Mouse (Mus musculus) NIH3T3 (cell line): ENCODE results near the gene Dda1.

Experiments used
- DNase-seq: peaks from one replicate; pipeline ENCODE4 v3.0.0-alpha.2; 2012; ENCODE audit warnings: low read depth

The Dda1 gene

DNA sequence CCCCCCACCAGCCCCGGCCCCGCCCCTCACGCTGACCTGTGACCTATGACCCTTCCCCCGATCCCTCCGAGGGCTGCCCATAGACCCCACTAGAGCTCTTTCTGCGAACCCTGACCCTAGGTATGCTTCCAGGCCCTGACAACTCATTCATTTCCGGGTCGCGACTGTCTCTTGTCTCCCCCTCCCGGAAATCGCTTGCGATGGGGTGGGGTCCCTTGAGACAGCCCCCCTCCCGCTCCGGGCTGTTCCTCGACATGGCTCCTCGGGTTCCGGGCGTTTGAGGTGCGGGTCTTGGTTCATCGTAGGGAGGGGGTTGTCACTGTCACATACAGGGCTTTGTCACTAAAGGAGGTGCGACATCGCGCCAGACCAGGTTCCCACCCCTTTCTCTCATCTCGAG is 412 bp downstream of the Dda1 start:
- DNase-seq, result peak; percentile 64

DNA sequence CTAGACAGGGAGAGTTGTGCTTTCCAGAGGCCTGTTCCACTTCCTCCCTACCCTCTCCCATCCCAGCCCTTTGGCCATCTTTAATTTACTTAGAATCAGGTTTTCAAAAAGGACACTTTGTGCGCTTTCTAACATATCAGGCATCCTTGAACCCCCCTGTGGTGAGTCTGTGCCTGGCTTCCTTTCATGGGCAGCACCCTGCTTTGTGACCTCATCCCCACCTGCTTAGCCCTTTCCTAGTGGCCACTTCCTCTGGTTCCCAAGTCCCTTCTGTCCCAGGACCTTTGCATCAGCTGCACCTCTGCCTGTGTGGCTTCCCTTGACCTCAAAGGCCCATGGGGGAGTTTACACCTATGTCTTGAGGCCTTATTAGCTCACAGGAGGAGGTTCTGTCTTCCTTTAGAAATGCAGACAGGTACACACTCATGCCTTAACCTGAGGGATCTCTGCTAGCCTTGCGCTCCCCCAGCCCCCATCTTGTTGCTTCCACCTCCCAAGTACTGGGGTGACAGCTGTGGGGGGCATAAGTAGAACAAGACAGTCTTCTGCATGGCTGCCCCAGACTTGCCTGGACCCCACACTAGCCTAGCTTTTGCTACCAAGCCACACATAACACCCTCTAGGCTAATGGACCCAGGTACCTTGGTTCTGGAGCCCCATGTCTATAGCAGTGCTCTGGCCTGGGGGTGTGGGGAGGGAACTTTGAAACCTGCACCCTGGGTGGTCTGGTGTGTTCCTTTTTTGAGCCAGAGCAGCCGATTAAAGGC is 1.3 kb downstream of the Dda1 start:
- DNase-seq, result no peak

DNA sequence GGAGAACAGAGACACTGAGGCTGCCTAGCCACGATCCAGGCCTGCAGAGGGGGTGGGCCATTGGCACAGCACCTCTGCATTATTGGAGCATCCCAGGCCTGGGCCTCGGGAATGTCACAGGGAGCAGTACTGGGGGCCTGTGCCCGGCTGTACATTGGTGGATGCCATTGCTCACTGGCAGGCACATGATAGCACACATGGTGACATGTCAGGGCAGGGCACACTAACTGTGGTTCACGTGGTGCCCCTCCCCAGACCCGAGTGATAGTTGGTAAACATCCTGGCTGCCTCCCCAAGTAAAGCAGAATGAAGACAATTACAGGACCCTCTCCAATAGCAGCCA is 1.9 kb downstream of the Dda1 start:
- no peak for DNase-seq

DNA sequence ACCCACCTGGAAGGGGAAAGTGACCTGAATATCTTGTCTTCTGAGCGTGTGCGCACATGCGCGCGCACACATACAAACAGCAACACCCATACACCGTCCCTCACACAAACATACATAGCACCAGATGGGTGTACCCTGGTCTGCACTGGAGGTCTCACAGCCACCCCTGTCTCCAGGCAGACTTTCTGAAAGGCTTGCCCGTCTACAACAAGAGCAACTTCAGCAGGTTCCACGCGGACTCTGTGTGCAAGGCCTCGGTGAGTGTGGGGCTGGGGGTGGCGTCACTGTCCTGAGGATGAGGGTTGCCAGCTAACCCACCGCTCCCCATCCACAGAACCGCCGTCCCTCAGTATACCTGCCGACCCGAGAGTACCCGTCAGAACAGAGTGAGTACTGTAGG is 2.9 kb downstream of the Dda1 start:
- no peak for DNase-seq

DNA sequence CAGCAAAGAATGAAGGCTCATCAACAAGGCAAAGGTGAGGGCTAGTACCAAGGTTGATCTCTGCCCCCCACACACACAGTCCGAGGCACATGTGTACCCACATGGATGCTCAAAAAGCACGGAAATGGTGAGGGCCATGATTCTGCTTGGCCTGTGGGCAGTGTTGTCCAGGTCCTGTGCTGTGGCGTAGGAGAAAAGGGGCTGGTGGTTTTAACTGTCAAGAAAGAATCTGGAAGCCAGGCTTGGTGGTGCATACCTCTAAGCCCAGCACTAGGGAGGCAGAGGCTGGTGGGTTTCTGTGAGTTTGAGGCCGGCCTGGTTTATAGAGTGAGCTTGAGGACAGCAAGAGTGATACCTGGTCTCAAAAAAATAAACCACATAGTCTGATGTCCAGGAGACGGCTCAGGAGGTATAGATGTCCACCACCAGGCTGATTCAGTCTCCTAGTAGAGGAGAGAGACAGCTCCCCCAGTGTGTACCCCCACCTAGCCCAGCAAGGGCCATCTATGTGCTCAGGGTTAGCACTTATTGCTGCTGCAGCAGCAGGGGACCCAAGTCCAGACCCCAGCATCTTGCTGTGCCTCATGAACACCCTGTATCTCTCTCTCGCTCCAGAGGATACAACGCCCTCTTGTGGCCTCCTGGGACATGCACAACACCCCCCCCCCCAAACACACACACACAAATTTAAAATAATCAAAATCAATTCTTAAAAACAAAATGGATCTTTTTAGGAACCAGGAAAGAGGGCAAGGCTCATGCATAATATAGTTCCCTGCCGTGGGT is 3.8 kb downstream of the Dda1 start:
- DNase-seq, result peak; percentile 31

DNA sequence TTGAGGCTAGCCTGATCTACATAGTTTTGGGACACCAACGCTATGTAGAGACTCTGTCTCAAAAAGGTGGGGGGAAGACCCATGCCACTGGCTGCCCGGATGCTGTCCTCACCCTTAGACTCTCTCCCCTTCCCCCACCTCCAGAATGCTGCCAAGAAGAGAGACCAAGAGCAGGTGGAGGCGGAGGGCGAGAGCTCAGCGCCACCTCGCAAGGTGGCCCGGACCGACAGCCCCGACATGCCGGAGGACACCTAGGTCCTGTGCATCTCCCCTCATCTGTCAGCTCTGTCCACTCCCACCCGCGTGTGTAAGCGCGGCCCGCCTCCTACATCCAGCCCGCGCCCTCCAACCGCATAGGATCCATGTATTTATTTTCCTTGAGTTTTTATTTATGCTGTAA is 5.3 kb downstream of the Dda1 start:
- no peak for DNase-seq

DNA sequence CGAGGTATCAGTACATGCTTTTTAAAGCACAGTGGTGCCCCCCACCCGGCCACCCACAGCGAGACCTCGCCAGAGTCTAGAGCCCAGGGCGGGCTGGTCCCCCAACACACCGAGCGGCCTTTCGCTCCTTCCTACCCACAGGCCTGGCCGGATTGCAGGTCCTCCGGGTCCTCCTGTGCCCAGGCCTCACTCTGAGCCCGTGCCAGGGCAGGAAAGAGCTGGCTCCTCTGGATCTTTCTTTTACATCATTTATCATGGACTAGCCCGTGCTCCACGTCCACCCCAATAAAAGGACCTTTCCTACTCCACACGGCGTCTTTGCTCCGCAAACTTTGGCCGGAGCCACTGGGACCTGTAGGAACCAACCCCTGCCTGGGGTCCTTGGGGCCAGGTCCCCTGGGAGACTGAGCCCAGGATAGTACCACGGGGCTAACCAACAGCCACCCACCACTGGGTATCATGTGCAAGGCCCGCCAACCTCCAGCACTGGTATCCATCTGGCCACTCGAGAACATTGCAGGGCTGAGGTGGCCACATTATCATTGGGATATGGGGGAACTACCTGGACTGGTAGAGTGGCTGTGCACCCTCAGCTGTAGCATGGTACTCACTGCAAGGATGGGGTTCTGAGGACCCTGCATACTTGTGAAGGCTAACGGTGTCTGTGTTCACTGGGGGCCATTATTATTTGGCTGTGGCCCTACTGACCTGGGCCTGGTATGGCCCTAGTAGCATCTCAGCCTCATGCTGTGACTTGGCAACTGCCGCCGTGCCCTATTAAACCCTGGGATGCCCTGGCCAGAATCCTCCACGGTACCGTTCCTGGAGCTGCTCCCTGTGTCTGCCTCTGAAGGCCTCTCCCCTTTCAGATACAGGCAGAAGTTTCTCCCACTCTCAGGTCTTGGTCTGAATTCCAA is 6.0 kb downstream of the Dda1 start:
- no peak for DNase-seq

DNA sequence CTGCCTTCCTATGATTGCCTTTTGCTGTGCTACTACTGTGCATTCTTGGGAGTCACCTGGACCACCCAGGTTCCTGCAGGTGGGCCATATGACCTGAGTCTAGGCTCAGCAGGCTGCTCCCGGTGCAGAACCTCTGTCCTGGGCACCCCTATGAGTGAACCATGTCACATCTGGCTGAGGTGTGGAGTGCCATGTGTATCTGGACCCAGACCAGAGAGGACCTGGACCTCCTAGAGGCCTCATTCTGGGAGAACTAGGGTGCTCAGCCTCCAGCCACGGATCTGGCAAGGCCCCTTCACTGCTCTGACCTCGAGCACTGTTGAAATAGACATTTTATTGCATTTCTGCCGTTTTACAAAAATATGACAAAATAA is 6.7 kb downstream of the Dda1 start:
- peak; percentile 33 for DNase-seq

DNA sequence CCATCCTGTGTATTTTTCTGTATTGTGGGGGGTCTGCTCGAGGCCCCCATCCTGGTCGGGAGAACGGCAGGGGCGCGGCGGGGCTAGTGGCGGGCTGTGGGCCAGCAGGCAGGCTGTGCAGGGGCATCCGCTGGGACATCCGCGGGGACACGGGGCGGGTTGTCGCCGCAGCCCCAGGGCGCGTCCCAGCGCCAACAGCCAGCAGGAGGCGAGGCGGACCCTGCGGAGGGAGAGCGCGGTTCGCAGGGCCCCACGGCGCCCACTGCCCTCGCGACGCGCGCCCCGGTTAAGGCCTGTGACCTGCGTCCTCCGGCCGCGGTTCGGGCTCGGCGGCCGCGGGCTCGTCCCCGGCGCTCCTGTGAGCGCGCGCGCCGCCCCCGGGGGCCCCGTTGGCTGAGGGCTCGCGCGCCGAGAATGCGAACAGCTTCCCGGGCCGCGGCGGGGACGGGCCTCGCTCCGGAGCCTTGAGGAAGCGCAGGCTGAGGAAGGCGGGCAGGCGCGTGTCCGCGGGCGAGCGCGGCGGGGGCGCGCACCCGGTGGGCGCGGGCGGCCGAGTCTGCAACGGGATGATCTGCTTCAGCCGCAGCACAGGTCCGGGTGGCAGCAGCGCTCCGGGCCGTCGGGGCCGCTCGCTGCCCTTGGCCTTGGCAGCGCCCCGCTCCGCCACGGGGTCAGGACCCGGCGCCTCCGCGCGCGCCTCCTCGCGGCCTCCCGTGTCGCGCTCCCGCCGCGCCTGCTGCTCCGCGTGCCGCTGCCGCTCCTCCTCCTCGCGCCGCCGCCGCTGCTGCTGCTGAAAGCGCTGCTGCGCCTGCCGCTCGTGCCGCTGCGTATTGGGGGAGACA is 7.3 kb downstream of the Dda1 start:
- peak; percentile 94 for DNase-seq

DNA sequence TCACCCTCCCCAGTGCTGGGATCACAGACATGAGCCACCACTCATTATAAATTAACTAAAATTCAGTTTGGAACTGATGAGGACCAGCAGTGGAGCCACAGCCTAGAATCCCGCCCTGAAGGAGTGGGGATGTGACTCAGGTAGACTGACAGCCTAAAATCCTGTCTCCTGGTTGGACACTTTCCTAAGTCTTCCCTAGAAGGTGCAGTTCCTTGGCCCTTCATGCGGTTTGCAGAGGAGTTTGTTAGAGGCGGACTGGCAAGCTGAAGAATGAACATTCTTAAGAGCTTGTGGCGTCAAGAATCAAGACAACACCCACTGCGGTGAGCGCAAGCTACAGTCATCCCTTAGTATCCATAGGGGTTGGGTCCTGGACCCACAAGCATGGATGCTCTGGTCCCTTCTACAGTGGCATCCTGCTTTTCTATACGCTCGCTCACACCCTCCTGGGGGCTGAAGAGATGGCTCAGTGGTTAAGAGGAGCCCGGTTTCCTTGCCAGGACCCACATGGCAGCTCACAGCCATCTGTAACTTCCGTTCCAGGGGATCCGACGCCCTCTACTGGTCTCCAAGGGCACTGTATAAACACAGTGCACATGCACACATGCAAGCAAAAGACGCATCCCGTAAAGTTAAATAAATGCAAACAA is 8.3 kb downstream of the Dda1 start:
- DNase-seq, result peak; percentile 62

DNA sequence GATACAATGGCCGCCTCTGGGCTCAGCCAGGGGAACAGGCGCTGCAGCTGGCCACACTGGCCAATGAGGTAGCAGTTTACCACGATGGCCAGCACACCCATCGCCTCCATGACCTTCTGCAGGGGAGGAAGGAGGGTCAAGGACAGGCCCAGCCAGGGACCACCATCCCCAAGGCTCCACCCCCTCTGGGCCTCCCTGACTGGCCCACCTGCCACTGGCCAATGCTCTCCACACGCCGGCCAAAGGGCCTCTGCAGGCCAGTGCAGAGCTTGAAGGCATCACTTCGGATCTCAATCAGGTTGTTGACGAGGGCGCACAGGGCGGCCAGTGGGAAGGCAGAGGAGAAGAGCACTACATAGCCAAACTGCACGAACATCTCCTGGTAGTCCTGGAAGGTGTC is 9.9 kb downstream of the Dda1 start:
- no peak for DNase-seq

DNA sequence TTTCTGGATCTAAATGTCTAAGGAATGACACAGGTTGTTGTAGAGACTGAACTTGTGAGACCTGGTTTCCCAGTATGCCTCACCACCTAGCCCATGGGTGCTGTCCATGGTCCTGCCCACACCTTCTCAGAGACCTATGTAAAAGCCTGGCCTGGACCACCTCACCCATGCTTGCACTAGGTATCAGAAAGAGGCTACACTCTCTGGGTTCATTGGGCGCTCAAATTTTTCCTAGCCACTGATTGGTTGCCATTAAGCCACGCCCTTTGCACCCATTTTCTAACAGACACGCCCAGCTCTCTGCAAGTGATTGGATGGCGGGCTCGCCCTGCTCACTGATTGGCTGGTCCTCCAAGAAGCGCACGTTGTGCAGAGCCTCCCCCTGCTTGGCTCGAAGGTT is 14.9 kb downstream of the Dda1 start:
- peak; percentile 67 for DNase-seq

DNA sequence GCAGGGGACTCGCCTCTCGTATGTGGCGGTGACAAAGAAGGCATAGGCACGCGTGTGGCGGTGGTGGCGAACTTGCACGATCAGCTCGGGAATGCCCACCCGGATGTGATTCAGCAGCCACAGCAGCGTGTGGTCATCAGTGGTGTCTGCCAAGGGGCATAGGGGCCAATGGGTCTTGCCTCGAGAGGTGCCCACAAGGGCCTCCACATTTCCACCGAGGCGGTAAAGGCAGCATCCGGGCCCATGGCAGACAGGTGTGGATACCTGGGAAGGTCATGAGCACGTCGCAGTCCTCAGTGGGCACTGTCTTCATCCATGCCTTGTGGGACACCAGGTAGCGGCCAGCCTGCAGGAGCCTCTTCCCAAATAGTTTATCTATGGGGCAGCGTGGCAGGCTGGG is 15.7 kb downstream of the Dda1 start:
- no peak for DNase-seq

DNA sequence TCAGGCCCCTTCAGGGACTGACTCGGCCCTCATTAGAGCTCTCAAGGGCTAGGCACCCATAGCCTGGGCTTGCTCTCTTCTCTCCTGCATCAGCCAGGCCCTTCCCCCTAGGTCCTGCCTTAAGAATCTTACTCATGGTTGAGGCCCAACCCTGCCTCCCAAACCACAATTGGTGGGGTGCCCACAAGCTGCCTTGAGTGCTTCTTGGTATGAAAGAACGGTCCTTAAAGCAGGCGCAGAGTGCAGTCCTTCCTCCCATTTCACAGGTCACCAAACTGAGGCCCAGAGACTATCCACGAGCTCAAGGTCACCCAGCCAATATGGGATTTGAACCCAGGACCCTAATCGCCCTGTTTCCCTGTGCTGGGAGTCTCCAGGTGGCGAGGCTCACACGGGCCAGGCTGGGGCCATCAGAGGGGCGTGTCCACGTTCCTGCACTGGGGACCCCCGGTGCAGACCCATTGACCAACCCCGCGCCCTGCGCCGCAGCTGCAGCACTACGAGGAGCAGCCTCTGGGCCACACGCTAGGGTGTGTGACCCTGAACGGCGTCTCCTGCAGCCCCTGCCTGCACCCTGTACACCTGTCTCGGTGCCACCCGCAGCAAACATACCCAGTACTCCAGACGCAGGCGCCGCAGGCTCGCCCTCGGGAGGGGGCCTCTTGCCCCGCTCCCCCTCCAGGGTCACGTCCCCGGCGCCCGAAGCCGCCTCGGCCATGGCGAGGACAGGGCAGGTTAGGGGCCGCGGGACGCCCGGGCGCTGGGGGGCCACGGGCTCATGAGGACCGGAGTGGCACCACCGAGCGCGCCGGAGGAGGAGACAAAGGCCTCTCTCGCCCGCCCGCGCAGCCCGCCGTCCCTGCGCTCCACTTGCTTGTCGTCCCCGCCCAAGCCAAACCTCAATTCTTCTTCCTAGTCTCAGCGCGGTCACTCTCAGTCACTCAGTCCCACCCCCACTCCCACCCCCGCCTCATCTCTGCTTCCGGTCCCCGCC is 16.4 kb downstream of the Dda1 start, which contains the start of gene Ano8:
TSS of gene Ano8 (minus strand) at position 822 of the 994 bp plus-strand sequence.
- peak; percentile 94 for DNase-seq

DNA sequence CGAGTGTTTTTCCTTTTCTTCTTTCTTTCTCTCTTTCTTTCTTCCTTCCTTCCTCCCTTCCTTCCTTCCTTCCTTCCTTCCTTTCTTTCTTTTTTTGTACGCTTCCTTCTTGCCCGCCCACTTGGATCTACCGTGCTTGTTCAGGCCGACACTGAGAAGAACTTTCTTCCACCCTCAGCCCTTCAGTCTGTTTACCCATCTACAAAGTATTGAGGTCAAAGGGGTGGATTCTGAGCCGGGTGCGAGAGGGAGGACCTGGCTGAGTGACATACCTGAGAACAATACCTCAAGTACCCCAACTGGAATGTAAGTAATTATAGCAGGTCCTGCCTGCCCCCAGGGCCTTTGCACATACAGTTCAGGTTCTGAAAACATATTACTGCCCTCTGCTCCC is 17.1 kb downstream of the Dda1 start:
- no peak for DNase-seq

DNA sequence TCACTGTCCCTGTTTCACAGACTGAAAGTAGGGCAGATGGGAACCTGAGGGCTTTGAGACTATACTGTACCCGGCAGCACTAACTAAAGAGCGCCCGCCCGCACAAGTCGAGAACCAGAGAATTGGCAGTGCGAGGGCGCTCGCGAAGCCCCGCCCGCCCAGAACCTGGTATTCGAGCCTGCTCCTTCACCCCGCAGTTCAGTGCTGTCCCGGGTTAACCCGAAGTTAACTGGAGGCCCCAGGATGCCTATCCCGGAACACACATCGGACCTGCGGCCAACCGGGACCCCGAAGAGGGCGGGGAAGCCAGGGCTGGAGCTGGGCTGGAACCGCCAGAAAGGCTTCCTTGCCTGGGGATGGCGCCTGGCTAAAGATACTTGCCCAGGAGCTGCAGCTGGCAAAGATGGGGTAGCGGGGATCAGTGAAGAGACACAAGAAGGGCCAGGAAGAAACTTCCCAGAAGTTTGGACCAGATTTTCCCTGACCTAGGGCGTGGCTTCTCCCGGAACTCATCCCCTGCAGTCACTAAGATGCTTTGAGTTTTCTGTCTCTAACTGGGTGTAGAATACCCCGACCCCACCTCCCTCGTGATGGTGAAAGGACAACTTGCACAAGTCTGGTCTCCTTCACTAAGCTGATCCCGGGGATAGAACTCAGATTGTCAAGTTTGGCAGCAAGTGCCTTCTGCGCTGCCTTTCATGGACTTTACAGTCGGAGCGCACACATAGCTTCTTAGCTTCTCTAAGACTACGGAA is 18.9 kb downstream of the Dda1 start, which contains the start of gene Gtpbp3:
TSS of gene Gtpbp3 (plus strand) at position 413 of the 755 bp plus-strand sequence.
- peak; percentile 89 for DNase-seq

DNA sequence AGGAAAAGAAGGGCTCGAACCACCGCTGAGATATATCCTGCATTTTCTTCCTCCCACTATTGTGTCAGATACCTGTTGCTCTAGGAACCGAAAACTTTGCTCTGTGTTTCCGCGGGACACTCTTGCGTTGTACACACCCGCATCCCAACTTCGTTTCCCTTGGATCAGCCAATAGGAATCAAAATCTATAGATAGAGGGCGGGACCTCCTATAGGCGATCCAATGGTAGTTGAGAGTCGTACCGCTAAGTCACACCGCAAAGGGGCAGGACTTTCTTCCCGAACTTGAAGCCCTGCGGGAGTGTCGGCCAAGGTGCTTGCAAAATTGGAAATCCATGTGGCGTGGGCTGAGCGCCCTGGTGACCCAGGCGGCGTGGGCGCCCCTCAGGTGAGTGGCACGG is 19.5 kb downstream of the Dda1 start:
- DNase-seq, result peak; percentile 97

DNA sequence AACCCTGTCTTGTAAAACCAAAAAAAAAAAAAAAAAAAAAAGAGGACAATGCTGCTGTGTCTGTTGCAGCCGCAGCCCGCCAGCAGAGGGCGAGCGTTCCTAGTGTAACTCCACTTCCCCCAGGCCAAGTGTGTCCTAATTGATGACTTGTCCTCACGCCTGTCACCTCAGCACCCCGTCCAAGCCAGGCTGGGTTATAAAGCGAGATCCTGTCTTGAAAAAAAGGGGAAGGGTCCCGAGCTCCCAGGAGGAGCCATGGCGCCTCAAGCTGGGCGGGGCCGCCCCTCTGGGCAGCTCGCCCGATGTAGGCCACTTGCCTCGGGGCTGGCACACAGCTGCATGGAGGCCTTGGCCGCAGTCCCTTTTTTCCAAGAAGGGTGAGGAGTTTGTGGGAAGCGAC is 26.0 kb downstream of the Dda1 start:
- DNase-seq, result peak; percentile 97

DNA sequence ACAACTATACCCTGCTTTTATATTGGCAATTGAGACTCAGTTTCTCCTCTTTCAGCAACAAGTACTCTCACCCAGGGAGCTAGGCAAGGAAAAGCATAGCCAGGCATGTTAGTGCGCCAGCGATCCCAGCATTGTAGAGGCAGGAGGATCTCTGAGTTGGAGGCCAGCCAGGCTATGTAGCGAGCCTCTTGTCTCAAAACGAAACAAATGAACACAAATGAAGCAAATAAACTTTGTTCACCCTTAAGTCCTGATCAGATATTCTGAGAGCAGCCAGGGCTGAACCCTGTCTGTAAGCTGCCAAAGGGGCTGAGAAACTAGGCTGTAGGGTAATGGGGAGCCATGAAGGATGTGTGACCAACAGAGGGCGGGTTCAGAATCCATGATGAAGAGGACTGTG is 26.8 kb downstream of the Dda1 start:
- DNase-seq, result peak; percentile 51
